Mouse (Mus musculus) kidney, adult 18-20 months (tissue): ENCODE data around the gene Ap3b2.

Source experiments
- DNase-seq: peaks from one replicate; pipeline ENCODE4 v3.0.0; 2021

Ap3b2 gene

GRCm38 (mm10) chr7:81475221-81475620, 18.5 kb downstream of the Ap3b2 start:
- DNase-seq = no peak

- DNase-seq = no peak
Observed at GRCm38 (mm10) chr7:81464906-81465450, 28.7 kb downstream of the Ap3b2 start.

DNA sequence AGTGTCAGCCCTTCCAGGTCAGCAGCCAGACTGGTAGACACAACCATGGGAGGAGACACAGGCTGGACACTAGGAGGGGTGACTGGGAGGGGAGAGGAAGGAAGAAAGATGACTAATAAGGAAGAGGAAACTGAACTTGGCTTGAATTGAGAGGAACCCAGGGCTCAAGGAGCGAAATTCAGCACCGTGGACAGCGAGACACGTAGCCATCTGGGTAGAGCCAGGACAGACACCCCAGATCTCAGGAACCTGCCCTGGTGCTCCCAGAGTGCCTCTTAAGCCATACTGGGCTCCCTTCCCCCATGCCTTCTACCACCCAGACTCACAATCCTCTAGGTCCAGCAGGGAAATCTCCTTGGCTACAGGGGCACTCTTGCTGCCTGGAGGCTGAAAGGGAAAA, 29.6 kb downstream of the Ap3b2 start:
- no peak for DNase-seq

- no peak for DNase-seq
Observed at GRCm38 (mm10) chr7:81462815-81463214, 30.9 kb downstream of the Ap3b2 start.

DNA sequence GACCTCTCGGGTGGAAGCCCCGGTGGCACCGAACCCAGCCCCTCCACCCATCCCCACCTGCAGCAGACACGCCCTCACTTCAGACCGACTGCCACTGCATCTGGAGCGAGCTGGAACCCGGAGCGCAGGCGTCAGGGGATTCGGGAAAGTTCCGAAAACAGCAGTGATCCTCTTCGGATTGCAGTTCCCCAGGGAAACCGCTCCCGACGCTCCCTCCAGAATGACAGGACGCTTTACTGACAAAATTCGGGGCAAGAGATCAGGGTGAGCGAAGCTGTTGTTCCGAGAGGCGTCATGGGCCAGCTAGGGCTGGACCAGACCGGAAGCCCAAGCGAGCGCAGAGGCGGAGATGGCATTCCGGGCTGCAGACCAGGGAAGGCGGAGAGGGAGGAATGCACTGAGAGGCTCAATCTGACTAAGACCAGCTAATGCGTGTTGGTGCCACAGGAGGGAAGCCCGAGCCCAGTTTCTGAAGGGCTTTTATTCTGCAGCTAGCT, 38.5 kb downstream of the Ap3b2 start, which contains the start of gene Cpeb1:
Cpeb1 (minus strand) TSS at position 311 of the 497 bp plus-strand sequence.
- peak; percentile 72 for DNase-seq

DNA sequence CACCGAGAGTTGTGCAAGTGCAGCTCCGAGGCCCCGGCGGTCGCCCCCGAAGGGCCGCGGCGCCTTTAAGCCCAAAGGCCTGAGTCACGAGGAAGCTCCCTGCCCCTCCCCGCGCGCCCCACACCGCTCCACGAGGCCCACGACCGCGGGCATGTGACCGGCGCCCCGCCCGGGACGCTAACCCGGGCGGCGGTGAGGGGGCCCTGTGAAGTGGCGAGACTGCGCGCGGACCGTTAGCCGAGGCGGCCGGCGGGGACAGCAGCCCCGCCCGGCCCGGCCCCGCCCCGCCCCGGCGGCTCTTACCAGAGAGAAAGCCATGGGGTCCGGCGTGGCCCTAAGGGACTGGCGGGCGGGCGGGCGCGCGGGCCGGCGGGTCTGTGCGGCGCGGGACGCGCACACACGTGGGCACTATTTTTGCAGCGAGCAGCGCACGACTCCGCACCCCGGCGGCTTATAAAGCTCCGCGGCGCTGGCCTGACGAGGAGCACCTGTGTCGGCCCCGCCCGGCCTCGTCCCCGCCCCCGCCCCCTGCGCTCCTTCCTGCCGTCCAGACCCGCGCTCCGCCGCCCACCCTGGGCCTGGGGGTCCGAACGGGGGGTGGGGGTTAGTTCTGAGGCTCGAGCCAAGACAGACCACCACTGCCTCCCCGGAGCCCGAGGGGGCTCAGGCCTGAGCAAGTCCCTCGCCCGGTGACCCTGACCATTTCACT, 39.2 kb downstream of the Ap3b2 start:
- DNase-seq = peak; percentile 66

GRCm38 (mm10) chr7:81453443-81454274, 40.1 kb downstream of the Ap3b2 start:
- peak; percentile 62 for DNase-seq

GRCm38 (mm10) chr7:81452971-81453441, 40.7 kb downstream of the Ap3b2 start:
- DNase-seq = peak; percentile 48
